Mouse (Mus musculus) liver, embryonic 14.5 days (tissue): ENCODE data around the gene Map2.

Source experiments
- CTCF ChIP-seq: IDR thresholded peaks from 2 replicates; pipeline ENCODE4 v1.5.1; 2016; ENCODE audit warnings: antibody characterized with exemption, low read depth, control low read depth
- EP300 ChIP-seq: IDR thresholded peaks from 2 replicates; pipeline ENCODE4 v1.6.1; 2016; ENCODE audit warnings: antibody characterized with exemption, low read depth

GRCm38 (mm10) chr1:66324951-66325350, 149.9 kb downstream of the Map2 start:
- TF ChIP-seq CTCF (no peak), EP300 (no peak)
